Mouse (Mus musculus): ENCODE measurements around the gene Rbm38. TPM values are rescaled to one million over a fixed set of nuclear protein-coding genes. Genes with fewer than 3 reads are reported as not detected.

Gene Rbm38
- 596 and 709 TPM in 2 replicates for polyA plus RNA-seq (2012)

- no peak for TF ChIP-seq GATA1 (IDR thresholded peaks at IDR 0.05; ENCODE audit: low read length)
Observed at GRCm38 (mm10) chr2:173020430-173020829, at the start of gene Rbm38. Gene Rbm38, plus strand, starts transcription at chr2:173020498.

GRCm38 (mm10) chr2:172971865-172972264, 48.4 kb upstream of the Rbm38 start:
- no peak for TF ChIP-seq GATA1 (IDR thresholded peaks at IDR 0.05; ENCODE audit: low read length)

- TF ChIP-seq GATA1 (IDR thresholded peaks at IDR 0.05; ENCODE audit: low read length) = no peak
Observed at GRCm38 (mm10) chr2:172973806-172974565, 46.3 kb upstream of the Rbm38 start.

GRCm38 (mm10) chr2:172974701-172975100, 45.6 kb upstream of the Rbm38 start:
- TF ChIP-seq GATA1 (IDR thresholded peaks at IDR 0.05; ENCODE audit: low read length) = no peak

- no peak for TF ChIP-seq GATA1 (IDR thresholded peaks at IDR 0.05; ENCODE audit: low read length)
Observed at GRCm38 (mm10) chr2:172975159-172975558, 45.1 kb upstream of the Rbm38 start.

- no peak for TF ChIP-seq GATA1 (IDR thresholded peaks at IDR 0.05; ENCODE audit: low read length)
Observed at GRCm38 (mm10) chr2:172976661-172977238, 43.5 kb upstream of the Rbm38 start.

- no peak for TF ChIP-seq GATA1 (IDR thresholded peaks at IDR 0.05; ENCODE audit: low read length)
Observed at GRCm38 (mm10) chr2:172977409-172978130, 42.7 kb upstream of the Rbm38 start, which contains the start of gene Spo11. Gene Spo11, plus strand, starts transcription at chr2:172977700.

- no peak for TF ChIP-seq GATA1 (IDR thresholded peaks at IDR 0.05; ENCODE audit: low read length)
Observed at GRCm38 (mm10) chr2:172978131-172978633, 42.1 kb upstream of the Rbm38 start.

- no peak for TF ChIP-seq GATA1 (IDR thresholded peaks at IDR 0.05; ENCODE audit: low read length)
Observed at GRCm38 (mm10) chr2:172979666-172980345, 40.5 kb upstream of the Rbm38 start.

- no peak for TF ChIP-seq GATA1 (IDR thresholded peaks at IDR 0.05; ENCODE audit: low read length)
Observed at GRCm38 (mm10) chr2:172982776-172983561, 37.3 kb upstream of the Rbm38 start.

GRCm38 (mm10) chr2:172990161-172990560, 30.1 kb upstream of the Rbm38 start:
- no peak for TF ChIP-seq GATA1 (IDR thresholded peaks at IDR 0.05; ENCODE audit: low read length)

- TF ChIP-seq GATA1 (IDR thresholded peaks at IDR 0.05; ENCODE audit: low read length) = no peak
Observed at GRCm38 (mm10) chr2:172996207-172996606, 24.1 kb upstream of the Rbm38 start.

GRCm38 (mm10) chr2:172997748-172998147, 22.6 kb upstream of the Rbm38 start:
- TF ChIP-seq GATA1 (IDR thresholded peaks at IDR 0.05; ENCODE audit: low read length) = no peak

- no peak for TF ChIP-seq GATA1 (IDR thresholded peaks at IDR 0.05; ENCODE audit: low read length)
Observed at GRCm38 (mm10) chr2:172998478-172998877, 21.8 kb upstream of the Rbm38 start.

Data from G1E-ER4 (cell line).